Comparison of ENCODE assay signal across 13 mouse cellular contexts in genomic region chr9:101281326-101281725, GRCm38 (mm10).
"Had no signal": no experiment of that assay in that cellular context is flagged by ENCODE, and none has a peak within 500 bp of the region (broad histone marks: within the 10 kb centered on the region; RNA-seq: fewer than 3 reads in every experiment).

No protein-coding gene starts in this region.

- H3K4me1 ChIP-seq: limb, embryonic 13.5 days; liver, embryonic 13.5 days; midbrain, embryonic 13.5 days had no signal

- DNase-seq: kidney, postnatal 10 days; layer of hippocampus, postnatal 36 days; liver; liver, embryonic 13.5 days; lung, embryonic 14.5 days; thymus, adult 18-20 months; thymus, postnatal 36 days had no signal

- H3K36me3 ChIP-seq: kidney, embryonic 15.5 days; limb, embryonic 10.5 days; limb, embryonic 13.5 days; liver, embryonic 13.5 days; midbrain, embryonic 13.5 days had no signal

- H3K27me3 ChIP-seq: kidney, embryonic 15.5 days; limb, embryonic 13.5 days; liver, embryonic 13.5 days; midbrain, embryonic 13.5 days had no signal

- H3K9me3 ChIP-seq: kidney, embryonic 15.5 days; limb, embryonic 10.5 days; limb, embryonic 13.5 days; liver, embryonic 13.5 days; midbrain, embryonic 13.5 days had no signal

- H3K4me3 ChIP-seq: kidney, embryonic 15.5 days; left cerebral cortex, adult 2 months; limb, embryonic 10.5 days; limb, embryonic 13.5 days; liver, embryonic 13.5 days; midbrain, embryonic 13.5 days had no signal

- H3K27ac ChIP-seq: kidney, embryonic 15.5 days; left cerebral cortex, adult 2 months; limb, embryonic 10.5 days; limb, embryonic 13.5 days; liver, embryonic 13.5 days; macrophage; midbrain, embryonic 13.5 days had no signal
